Mouse (Mus musculus): Measurements from ENCODE around the gene Dpm1.

Dpm1 gene

GRCm38 (mm10) chr2:168230026-168230728, at the start of gene Dpm1, which contains the start of the genes Gm20716 and Mocs3:
TSS of gene Dpm1 (minus strand) at chr2:168230591.
TSS of gene Gm20716 (minus strand) at chr2:168230364.
TSS of gene Mocs3 (plus strand) at chr2:168230622.
- in situ Hi-C loops (cut with MboI, MseI): no loop called here

- in situ Hi-C loops (cut with MboI, MseI): no loop called here
Observed at GRCm38 (mm10) chr2:168274374-168274935, 44.1 kb upstream of the Dpm1 start.

GRCm38 (mm10) chr2:168273387-168273786, 43.0 kb upstream of the Dpm1 start:
- in situ Hi-C loops (cut with MboI, MseI): no loop called here

- in situ Hi-C loops (cut with MboI, MseI): no loop called here
Observed at GRCm38 (mm10) chr2:168268033-168268432, 37.6 kb upstream of the Dpm1 start.

GRCm38 (mm10) chr2:168260900-168261299, 30.5 kb upstream of the Dpm1 start:
- in situ Hi-C loops (cut with MboI, MseI): no loop called here

- in situ Hi-C loops (cut with MboI, MseI): no loop called here
Observed at GRCm38 (mm10) chr2:168260124-168260523, 29.7 kb upstream of the Dpm1 start.

- in situ Hi-C loops (cut with MboI, MseI): loop anchor here (10.0 kb wide), 1 partner anchor 376 kb away; no protein-coding TSS in a partner anchor
Observed at GRCm38 (mm10) chr2:168259046-168259445, 28.7 kb upstream of the Dpm1 start.

GRCm38 (mm10) chr2:168257188-168257587, 26.8 kb upstream of the Dpm1 start:
- in situ Hi-C loops (cut with MboI, MseI): loop anchor here (10.0 kb wide), 1 partner anchor 378 kb away; no protein-coding TSS in a partner anchor

- in situ Hi-C loops (cut with MboI, MseI): loop anchor here (10.0 kb wide), 1 partner anchor 378 kb away; no protein-coding TSS in a partner anchor
Observed at GRCm38 (mm10) chr2:168256506-168256905, 26.1 kb upstream of the Dpm1 start.

GRCm38 (mm10) chr2:168253822-168254221, 23.4 kb upstream of the Dpm1 start:
- in situ Hi-C loops (cut with MboI, MseI): loop anchor here (5.0 to 10.0 kb wide), 2 partner anchors 188 to 381 kb away; no protein-coding TSS in a partner anchor

- in situ Hi-C loops (cut with MboI, MseI): loop anchor here (5.0 to 10.0 kb wide), 2 partner anchors 190 to 382 kb away; no protein-coding TSS in a partner anchor
Observed at GRCm38 (mm10) chr2:168252639-168253292, 22.4 kb upstream of the Dpm1 start.

GRCm38 (mm10) chr2:168250270-168250669, 19.9 kb upstream of the Dpm1 start:
- in situ Hi-C loops (cut with MboI, MseI): loop anchor here (5.0 to 10.0 kb wide), 2 partner anchors 192 to 385 kb away; no protein-coding TSS in a partner anchor

- in situ Hi-C loops (cut with MboI, MseI): no loop called here
Observed at GRCm38 (mm10) chr2:168248856-168249245, 18.5 kb upstream of the Dpm1 start.

- in situ Hi-C loops (cut with MboI, MseI): no loop called here
Observed at GRCm38 (mm10) chr2:168248167-168248855, 17.9 kb upstream of the Dpm1 start.

GRCm38 (mm10) chr2:168245571-168245970, 15.2 kb upstream of the Dpm1 start:
- in situ Hi-C loops (cut with MboI, MseI): no loop called here

- in situ Hi-C loops (cut with MboI, MseI): no loop called here
Observed at GRCm38 (mm10) chr2:168243278-168243677, 12.9 kb upstream of the Dpm1 start.

GRCm38 (mm10) chr2:168242841-168243240, 12.4 kb upstream of the Dpm1 start:
- in situ Hi-C loops (cut with MboI, MseI): no loop called here

GRCm38 (mm10) chr2:168238335-168238734, 7.9 kb upstream of the Dpm1 start:
- in situ Hi-C loops (cut with MboI, MseI): no loop called here

GRCm38 (mm10) chr2:168233286-168233685, 2.9 kb upstream of the Dpm1 start:
- in situ Hi-C loops (cut with MboI, MseI): no loop called here

- in situ Hi-C loops (cut with MboI, MseI): no loop called here
Observed at GRCm38 (mm10) chr2:168231471-168231829, 1.1 kb upstream of the Dpm1 start.

GRCm38 (mm10) chr2:168230773-168231470, 531 bp upstream of the Dpm1 start:
- in situ Hi-C loops (cut with MboI, MseI): no loop called here

All from T-helper 2 cell (primary cell).